Mouse (Mus musculus) cerebellum, adult 8-10 months (tissue): ENCODE measurements around the gene Agl.
"Not testable (repeated sequence)": the region's sequence is repeated elsewhere in the genome, so short reads cannot be mapped to it uniquely, and the experiment has no call there.

Source experiments
- DNase-seq: peaks from one replicate; pipeline ENCODE4 v3.0.0; 2022

The Agl gene

DNA sequence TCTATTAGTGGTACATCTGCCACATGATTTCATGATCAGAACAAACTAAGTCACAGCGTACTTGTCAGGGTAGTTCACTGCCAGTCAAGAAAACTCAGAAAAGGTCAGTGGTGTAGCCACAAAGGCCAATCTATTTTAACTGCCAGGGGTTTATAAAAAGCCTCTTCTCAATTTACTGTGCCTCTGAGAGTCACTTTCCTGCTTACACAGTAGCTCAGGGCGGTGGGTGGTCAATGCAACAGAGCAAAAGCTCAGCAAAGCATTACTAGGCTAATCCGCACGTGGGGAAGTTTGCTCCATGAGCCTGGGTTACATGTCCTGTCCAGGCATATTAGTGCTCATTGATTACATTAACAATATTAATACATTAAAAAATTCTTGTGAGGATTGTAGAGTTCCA is 8.0 kb upstream of the Agl start:
- DNase-seq = no peak

GRCm38 (mm10) chr3:116815305-116815797 is 7.4 kb upstream of the Agl start:
- DNase-seq = no peak

DNA sequence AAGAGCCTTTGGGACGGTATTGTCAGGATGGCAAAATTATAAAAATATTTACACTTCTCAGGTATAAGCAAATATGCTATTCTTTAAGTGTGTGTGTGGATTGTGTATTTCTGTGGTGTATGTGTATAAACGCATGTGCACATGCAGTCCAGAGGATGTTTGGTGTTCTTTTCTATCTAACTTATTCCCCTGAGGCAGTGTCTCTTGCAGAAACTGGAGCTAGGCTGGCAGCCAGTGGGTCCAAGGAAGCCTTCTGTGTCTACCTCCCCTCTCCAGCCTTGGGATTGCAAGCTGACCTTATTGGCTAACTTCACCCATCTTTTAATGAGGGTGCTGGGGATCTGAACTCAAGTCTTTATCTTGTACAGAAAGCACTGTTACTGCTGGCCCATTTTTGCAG is 5.0 kb upstream of the Agl start:
- DNase-seq = no peak

- not testable (repeated sequence) for DNase-seq
These were observed 2.4 kb upstream of the Agl start for GRCm38 (mm10) chr3:116810351-116810750.

- no peak for DNase-seq
These were observed 1.3 kb upstream of the Agl start for GRCm38 (mm10) chr3:116809221-116809620.

DNA sequence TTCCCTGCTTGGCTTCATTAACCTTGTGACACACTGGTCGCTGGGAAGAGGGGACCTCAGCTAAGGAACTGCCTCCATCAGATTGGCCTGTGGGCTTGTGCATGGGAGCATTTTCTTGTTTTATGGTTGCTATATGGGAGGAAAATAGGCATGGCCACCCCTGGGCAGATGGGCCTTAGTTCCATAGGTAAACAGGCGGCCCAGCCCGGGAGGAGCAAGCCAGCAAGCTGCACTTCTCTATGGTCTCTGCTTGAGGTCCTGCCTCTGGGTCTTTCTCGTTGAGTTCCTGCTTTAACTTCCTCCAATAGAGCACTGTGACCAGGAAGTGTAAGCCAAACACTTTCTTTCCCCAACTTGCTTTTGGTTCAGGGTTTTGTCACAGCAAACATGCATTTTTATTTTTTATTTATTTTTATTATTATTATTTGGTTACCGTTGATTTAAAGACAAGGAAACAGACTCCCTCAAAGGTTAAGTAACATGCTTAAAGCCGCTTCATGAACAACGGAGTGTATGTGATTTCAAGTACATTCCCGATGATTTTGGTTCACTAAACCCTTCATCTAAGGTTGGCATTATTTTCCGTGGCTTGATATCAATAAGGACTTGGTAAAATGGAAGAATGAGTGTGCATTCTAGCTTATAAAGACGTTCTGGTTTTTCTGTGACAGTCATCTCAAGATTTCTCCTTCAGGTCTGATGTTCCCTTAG is 696 bp upstream of the Agl start:
- DNase-seq = no peak

DNA sequence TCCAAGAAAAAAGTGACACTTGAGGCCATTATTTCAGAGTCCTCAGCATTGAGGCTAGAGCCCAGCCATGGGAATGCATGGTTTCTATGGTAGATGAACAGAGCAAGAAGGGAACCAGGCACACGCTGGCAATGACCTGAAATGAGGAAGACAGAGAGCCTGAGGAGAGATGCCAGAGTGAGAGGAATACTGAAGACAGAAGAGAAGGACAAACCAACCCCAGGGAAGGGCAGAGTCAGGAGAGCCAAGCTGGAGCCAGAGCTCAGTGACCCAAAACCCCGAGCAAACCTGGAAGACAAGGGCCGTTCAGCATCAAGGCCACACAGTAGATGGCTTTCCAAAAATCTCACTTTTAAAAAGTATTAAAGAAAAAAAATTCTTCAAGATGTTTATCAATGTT is 2.1 kb downstream of the Agl start:
- no peak for DNase-seq

DNA sequence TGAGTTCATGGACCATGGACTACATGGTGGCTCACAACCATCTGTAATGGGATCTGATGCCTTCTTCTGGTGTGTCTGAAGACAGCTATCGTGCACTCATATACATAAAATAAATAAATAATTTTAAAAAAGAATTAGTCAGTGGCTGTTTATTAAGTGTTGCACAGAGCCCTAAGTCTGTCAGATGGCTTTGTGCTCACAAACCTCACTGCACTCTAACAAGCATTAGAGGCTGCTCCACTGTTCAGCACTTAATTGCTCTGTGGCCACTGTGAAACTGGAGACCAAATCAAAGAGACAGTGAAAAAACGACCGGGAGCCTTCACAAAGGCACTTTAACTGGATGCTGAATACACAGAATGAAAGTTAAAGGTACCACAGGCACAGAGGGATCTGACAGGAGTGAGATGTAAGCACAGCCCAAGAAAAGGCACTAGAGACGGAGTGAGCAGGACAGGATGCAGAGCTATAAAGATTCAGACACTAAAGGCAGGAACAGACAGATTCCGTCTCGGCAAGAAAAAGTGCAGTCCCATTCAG is 3.1 kb downstream of the Agl start:
- no peak for DNase-seq

GRCm38 (mm10) chr3:116801755-116802154 is 6.2 kb downstream of the Agl start:
- DNase-seq = no peak

DNA sequence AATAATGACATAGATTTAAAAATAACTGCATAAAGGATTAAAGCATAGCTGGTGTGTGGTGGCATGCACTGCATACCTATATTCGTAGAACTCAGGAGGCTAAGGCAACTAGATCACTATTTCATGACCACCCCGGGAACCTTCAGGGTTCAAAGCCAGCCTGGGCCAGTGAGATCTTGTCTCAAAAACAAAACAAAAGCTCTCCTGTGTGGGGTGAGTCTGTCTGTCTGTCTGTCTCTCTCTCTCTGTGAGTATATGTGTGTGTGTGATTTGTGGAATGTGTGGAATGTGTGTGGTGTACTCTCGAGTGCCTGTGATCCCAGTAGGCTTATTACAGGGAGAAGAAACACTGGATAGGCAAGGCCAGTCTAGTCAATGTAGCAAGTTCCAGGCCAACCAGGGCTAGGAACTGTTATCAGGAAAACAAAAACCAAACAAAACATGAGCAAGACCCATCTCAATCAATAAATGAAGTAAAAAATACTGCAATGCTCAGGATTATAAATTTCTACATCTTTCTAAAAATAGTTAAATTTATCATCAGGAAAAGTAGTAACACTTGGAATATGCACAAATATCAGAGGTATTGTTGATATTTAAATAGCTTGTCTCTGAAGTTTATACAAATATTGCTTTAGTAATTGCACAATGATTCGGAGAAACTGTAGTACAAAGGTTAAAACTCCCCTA is 9.0 kb downstream of the Agl start:
- no peak for DNase-seq

- DNase-seq = no peak
These were observed 19.1 kb downstream of the Agl start for GRCm38 (mm10) chr3:116788851-116789250.

- no peak for DNase-seq
These were observed 21.4 kb downstream of the Agl start for GRCm38 (mm10) chr3:116786543-116786942.

GRCm38 (mm10) chr3:116785820-116786219 is 22.1 kb downstream of the Agl start:
- no peak for DNase-seq

DNA sequence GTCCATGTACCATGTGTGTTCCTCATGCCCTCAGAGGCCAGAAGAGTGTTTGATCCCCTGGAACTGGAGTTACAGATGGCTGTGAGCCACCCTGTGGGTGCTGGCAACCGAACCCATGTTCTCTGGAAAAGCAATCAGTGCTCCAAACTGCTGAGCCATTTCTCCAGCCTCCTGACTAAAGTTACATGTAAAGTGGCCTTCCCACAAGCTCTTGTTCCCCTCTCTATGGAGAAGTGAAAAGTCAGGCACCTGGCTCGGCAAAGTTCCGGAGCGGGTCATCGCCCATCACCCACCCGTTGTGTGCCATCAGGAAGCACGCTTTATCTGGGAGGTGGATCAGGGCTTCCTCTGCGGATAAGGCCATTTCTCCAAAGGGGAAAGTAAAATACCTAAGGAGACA is 23.2 kb downstream of the Agl start:
- no peak for DNase-seq

GRCm38 (mm10) chr3:116784290-116784689 is 23.7 kb downstream of the Agl start:
- DNase-seq = no peak

DNA sequence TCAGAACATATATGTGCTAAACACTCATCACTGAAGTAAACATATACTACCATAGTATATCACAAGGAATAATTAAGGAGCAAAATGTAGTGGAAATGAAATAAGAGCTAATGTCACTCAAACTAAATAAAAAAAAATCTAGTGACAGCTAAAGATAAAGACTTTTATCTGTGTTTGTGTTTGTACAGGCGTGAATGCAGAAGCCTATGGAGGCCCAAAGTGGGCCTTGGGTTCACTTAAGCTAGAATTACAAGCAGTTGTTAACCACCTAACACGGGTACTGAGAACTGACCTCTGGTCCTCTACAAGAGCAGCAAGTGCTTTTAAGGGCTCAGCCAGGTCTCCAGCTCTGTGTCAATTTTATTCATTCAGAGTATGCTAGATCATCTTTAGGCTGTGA is 31.0 kb downstream of the Agl start:
- no peak for DNase-seq

DNA sequence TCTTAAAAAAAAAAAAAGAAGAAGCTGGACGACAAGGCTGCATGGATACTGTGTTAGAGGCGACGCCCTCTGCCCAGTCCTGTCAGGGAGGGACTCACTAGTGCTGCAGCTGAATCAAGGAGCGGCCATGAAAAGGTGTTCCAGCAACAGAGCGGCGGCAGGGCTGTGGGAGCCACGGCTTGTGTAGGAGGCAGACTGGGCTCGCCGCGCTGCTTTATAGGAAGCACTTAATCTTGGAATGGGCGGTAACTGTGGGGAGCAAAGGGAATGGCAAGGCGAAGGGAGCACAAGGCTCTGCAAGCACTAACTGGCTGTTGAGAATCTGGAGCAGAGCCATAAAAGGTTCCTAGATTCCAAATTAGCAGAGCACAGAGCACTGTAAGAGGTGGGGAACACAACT is 34.1 kb downstream of the Agl start:
- DNase-seq = no peak

DNA sequence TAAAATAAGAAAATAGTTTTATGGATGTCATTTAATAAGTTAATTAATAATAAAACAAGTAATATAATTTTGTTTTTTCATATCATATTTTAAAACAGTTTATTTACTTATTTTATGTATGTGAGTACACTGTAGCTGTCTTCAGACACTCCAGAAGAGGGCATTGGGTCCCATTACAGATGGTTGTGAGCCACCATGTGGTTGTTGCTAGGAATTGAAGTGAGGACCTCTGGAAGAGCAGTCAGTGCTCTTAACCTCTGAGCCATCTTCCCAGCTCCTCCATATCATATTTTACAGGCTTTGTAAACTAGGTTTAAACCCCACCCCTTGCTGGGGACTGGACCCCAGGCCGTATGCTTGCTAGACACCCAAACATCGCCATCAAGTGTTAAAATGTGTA is 36.4 kb downstream of the Agl start:
- no peak for DNase-seq

DNA sequence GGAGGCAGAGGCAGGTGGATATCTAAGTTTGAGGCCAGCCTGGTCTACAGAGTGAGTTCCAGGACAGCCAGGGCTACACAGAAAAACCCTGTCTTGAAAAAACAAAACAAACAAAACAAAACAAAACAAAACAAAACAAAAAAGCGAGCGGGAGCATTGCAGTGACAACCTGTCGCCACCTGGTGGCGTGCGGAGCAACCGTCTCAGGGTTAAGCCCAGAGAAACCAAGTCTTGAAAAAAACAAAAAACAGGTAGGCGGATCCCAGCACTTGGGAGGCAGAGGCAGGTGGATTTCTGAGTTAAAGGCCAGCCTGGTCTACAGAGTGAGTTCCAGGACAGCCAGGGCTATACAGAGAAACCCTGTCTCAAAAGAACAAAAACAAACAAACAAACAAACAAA is 41.0 kb downstream of the Agl start:
- DNase-seq = not testable (repeated sequence)

- DNase-seq = no peak
These were observed 55.1 kb downstream of the Agl start for GRCm38 (mm10) chr3:116752818-116753217.

GRCm38 (mm10) chr3:116751191-116751860 is 56.6 kb downstream of the Agl start:
- peak; percentile 37 for DNase-seq

GRCm38 (mm10) chr3:116748391-116749170 is 59.4 kb downstream of the Agl start:
- DNase-seq = no peak

DNA sequence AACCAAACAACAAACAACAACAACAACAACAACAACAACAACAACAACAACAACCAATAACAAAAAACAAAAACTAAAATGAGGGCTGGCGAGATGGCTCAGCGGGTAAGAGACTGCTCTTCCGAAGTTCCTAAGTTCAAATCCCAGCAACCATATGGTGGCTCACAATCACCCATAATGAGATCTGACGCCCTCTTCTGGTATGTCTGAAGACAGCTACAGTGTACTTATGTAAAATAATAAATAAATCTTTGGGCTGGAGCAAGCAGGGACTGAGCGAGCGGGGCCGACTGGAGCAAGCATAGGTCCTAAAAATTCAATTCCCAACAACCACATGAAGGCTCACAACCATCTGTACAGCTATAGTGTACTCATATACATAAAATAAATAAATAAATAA is 60.3 kb downstream of the Agl start:
- DNase-seq = not testable (repeated sequence)
